Mouse (Mus musculus): ENCODE measurements around the gene Nkd1. TPM values are rescaled to one million over a fixed set of nuclear protein-coding genes. Genes with fewer than 3 reads are reported as not detected.

The Nkd1 gene
- polyA plus RNA-seq, 1 experiment from 2014 or later = 12.7 TPM

- DNase-seq (ENCODE audit: low spot score) (no peak), ATAC-seq (replicated peaks; ENCODE audit: low FRiP score) (no peak)
- Histone ChIP-seq H3K36me3 (ENCODE audit: control insufficient read depth, insufficient read depth, low read length) (no peaks in the 10 kb centered on the region), H3K4me1 (replicated peaks; ENCODE audit: control insufficient read depth, insufficient read depth, low read length) (no peaks in the 10 kb centered on the region), H3K9me3 (ENCODE audit: control insufficient read depth, low read length) (no peaks in the 10 kb centered on the region; the same call in 1 of the 2 replicates), H3K4me2 (no peak overlapping the region), H3K27ac (ENCODE audit: low read depth, low read length) (no peak overlapping the region), H3K9ac (ENCODE audit: low read depth, low read length) (no peak overlapping the region), H3K4me3 (ENCODE audit: low read depth, low read length) (no peak overlapping the region), H3K27me3 (replicated peaks; ENCODE audit: control insufficient read depth, insufficient read depth, low read length) (peaks cover 23% of the 10 kb centered on the region)
- WGBS = 13% methylated on average over 15 of the region's 15 CpGs
Measured at GRCm38 (mm10) chr8:88512094-88512794, 8.9 kb upstream of the Nkd1 start.

DNA sequence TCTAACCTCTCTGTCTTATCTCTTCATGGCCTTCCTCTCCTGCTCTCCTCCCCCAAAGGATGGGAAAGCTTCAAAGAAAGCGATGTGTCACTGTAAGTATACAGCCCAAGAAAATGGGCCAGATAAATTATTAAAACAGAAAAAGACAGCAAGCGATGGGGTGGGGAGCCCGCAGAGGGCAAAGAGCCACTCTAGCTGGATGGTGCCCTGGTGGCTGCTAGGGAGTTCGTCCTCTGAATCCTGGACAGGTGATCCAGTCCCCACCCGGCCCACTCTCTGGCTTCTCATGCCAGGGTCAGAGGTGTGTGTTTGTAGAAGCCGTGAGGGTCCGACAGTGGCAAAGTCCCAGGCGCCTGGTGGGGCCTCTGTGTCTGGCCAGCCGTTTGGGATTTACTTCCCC lies 3.1 kb upstream of the Nkd1 start:
- Histone ChIP-seq H3K4me2 (no peak overlapping the region), H3K4me3 (ENCODE audit: low read depth, low read length) (no peak overlapping the region), H3K9ac (ENCODE audit: low read depth, low read length) (no peak overlapping the region), H3K4me1 (replicated peaks; ENCODE audit: control insufficient read depth, insufficient read depth, low read length) (peaks cover 9% of the 10 kb centered on the region), H3K9me3 (ENCODE audit: control insufficient read depth, low read length) (no peaks in the 10 kb centered on the region; the same call in 1 of the 2 replicates), H3K27me3 (replicated peaks; ENCODE audit: control insufficient read depth, insufficient read depth, low read length) (peaks cover 47% of the 10 kb centered on the region), H3K36me3 (ENCODE audit: control insufficient read depth, insufficient read depth, low read length) (no peaks in the 10 kb centered on the region), H3K27ac (ENCODE audit: low read depth, low read length) (no peak overlapping the region)
- ATAC-seq (replicated peaks; ENCODE audit: low FRiP score) = no peak
- WGBS = 33% methylated on average over 9 of the region's 9 CpGs
- no peak for DNase-seq (ENCODE audit: low spot score)

DNA sequence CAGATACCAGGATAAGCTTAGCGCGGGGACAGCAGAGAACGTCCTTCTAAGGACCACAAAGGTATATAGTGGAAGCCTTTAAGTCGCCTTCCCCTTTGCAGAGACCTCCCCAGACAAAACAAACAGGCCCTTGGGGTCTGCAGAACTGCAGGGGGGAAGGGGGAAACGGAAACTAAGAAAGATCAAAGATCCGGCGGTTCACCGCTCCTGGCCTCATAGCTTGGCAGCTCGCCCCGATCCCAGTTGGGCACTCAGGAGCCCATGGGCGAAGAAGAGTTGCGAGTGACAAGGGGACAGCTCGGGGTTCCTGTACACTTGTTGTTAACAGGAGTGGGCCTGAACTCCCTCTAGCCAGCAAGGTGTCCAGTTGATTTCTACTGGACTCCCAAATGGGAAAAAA lies 773 bp upstream of the Nkd1 start:
- peaks cover 13% of the 10 kb centered on the region for H3K4me1 ChIP-seq (replicated peaks; ENCODE audit: control insufficient read depth, insufficient read depth, low read length)
- WGBS = 9% methylated on average over 13 of the region's 13 CpGs

GRCm38 (mm10) chr8:88521541-88522414 lies 624 bp downstream of the Nkd1 start:
- no peaks in the 10 kb centered on the region for H3K36me3 ChIP-seq (ENCODE audit: control insufficient read depth, insufficient read depth, low read length)
- peak overlapping the region; percentile 78 for H3K4me2 ChIP-seq
- H3K27ac ChIP-seq (ENCODE audit: low read depth, low read length) = 0 out of 2 replicates have a peak overlapping the region, but pooled peaks have one; percentile 8
- WGBS = 1% methylated on average over 41 of the region's 65 CpGs
- H3K4me3 ChIP-seq (ENCODE audit: low read depth, low read length) = peak overlapping the region; percentile 66
- H3K4me1 ChIP-seq (replicated peaks; ENCODE audit: control insufficient read depth, insufficient read depth, low read length) = peaks cover 13% of the 10 kb centered on the region
- peak; percentile 29 for ATAC-seq (replicated peaks; ENCODE audit: low FRiP score)
- peak overlapping the region; percentile 51 for H3K9ac ChIP-seq (ENCODE audit: low read depth, low read length)
- no peaks in the 10 kb centered on the region for H3K9me3 ChIP-seq (ENCODE audit: control insufficient read depth, low read length)
- DNase-seq (ENCODE audit: low spot score) = peak; percentile 58
- H3K27me3 ChIP-seq (replicated peaks; ENCODE audit: control insufficient read depth, insufficient read depth, low read length) = peaks cover 45% of the 10 kb centered on the region

More for the DNA sequence above, 773 bp upstream of the Nkd1 start:
- H3K27ac ChIP-seq (ENCODE audit: low read depth, low read length) = no peak overlapping the region
- no peaks in the 10 kb centered on the region for H3K9me3 ChIP-seq (ENCODE audit: control insufficient read depth, low read length)
- H3K36me3 ChIP-seq (ENCODE audit: control insufficient read depth, insufficient read depth, low read length) = no peaks in the 10 kb centered on the region
- no peak overlapping the region for H3K9ac ChIP-seq (ENCODE audit: low read depth, low read length)
- H3K4me3 ChIP-seq (ENCODE audit: low read depth, low read length) = peak overlapping the region; percentile 66; the same call in 1 of the 2 replicates
- peaks cover 48% of the 10 kb centered on the region for H3K27me3 ChIP-seq (replicated peaks; ENCODE audit: control insufficient read depth, insufficient read depth, low read length)
- no peak for ATAC-seq (replicated peaks; ENCODE audit: low FRiP score)
- H3K4me2 ChIP-seq = peak overlapping the region; percentile 78
- no peak for DNase-seq (ENCODE audit: low spot score)

DNA sequence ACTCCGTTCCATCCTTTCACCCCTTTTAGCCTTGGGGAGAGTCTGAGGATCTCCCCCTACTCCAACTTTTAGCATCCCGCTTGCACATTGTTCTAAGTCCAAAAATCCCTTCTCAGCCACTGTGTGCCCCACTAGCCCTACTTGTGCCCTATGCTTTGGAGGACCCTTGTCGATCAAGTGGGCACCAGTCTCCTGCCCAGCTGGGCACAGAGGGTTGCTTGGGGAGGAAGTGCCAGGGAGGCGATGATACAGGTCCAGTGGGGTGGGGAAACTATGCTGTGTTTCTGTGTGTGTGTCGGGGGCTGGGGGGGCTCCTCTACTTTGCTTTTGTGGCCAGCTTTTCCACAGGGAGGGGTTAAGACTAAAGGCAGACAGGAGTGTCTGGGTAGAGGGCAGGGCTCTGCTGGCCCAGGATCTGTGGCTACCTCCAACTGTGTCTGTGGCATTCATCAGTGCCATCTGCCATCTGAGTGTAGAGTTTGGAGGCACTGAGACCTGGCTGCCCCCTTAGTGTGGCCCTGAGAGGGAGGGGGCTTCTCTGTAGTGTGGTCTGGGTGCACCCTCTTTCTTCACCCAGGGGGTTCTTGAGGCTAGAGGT lies 1.4 kb downstream of the Nkd1 start:
- H3K4me1 ChIP-seq (replicated peaks; ENCODE audit: control insufficient read depth, insufficient read depth, low read length) = peaks cover 13% of the 10 kb centered on the region
- DNase-seq (ENCODE audit: low spot score) (no peak), ATAC-seq (replicated peaks; ENCODE audit: low FRiP score) (no peak)
- H3K9me3 ChIP-seq (ENCODE audit: control insufficient read depth, low read length) = no peaks in the 10 kb centered on the region
- no peak overlapping the region for H3K27ac ChIP-seq (ENCODE audit: low read depth, low read length)
- H3K27me3 ChIP-seq (replicated peaks; ENCODE audit: control insufficient read depth, insufficient read depth, low read length) = peaks cover 45% of the 10 kb centered on the region
- peak overlapping the region; percentile 66 for H3K4me3 ChIP-seq (ENCODE audit: low read depth, low read length)
- H3K9ac ChIP-seq (ENCODE audit: low read depth, low read length) = no peak overlapping the region
- WGBS = 41% methylated on average over 5 of the region's 5 CpGs
- H3K36me3 ChIP-seq (ENCODE audit: control insufficient read depth, insufficient read depth, low read length) = no peaks in the 10 kb centered on the region
- H3K4me2 ChIP-seq = peak overlapping the region; percentile 78

DNA sequence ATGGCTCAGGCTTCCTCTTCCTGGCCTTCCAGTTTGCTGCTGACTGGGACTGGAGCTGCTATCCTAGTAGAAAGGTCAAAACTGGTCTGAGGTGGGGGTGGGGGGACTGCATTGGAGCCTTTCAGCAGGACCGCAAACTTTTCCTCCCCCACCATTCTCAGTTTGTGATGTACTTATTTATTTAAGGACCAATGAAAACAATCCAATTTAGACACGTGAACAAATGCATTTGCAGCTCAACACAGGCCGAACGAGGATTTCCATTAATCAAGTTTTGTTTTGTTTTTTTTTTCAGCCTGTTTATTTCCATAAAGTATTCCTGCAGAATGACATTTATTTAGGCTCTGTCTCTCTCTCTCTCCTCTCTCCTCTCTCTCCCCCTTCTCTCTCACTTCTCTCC lies 2.5 kb downstream of the Nkd1 start:
- Histone ChIP-seq H3K27me3 (replicated peaks; ENCODE audit: control insufficient read depth, insufficient read depth, low read length) (peaks cover 45% of the 10 kb centered on the region), H3K27ac (ENCODE audit: low read depth, low read length) (no peak overlapping the region), H3K9ac (ENCODE audit: low read depth, low read length) (no peak overlapping the region), H3K9me3 (ENCODE audit: control insufficient read depth, low read length) (no peaks in the 10 kb centered on the region), H3K4me1 (replicated peaks; ENCODE audit: control insufficient read depth, insufficient read depth, low read length) (peaks cover 13% of the 10 kb centered on the region), H3K4me3 (ENCODE audit: low read depth, low read length) (no peak overlapping the region), H3K4me2 (no peak overlapping the region), H3K36me3 (ENCODE audit: control insufficient read depth, insufficient read depth, low read length) (no peaks in the 10 kb centered on the region)
- DNase-seq (ENCODE audit: low spot score) = no peak
- 31% methylated on average over 4 of the region's 4 CpGs for WGBS
- ATAC-seq (replicated peaks; ENCODE audit: low FRiP score) = no peak

DNA sequence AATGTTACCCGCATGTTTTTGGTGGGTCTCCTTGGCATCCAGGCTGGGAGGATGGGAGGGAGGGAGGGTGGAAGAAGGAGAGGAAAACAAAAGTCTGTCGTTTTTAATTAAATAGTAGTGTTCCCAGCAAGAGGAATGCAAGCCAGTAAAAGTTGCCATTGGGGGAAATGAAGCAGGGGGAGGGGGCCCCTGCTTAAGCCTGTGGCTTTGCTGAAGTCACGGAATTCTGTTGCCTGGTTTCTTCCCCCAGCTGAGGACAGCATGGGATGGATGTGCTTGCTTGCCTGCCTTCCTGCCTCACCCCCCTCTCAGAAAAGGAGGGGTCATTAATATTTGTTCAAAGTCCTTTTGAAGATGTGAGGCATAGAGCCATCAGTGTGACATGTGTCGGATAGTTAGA lies 3.0 kb downstream of the Nkd1 start:
- H3K27ac ChIP-seq (ENCODE audit: low read depth, low read length) = no peak overlapping the region
- ATAC-seq (replicated peaks; ENCODE audit: low FRiP score) = no peak
- WGBS = 31% methylated on average over 4 of the region's 4 CpGs
- DNase-seq (ENCODE audit: low spot score) = no peak
- H3K36me3 ChIP-seq (ENCODE audit: control insufficient read depth, insufficient read depth, low read length) = no peaks in the 10 kb centered on the region
- H3K27me3 ChIP-seq (replicated peaks; ENCODE audit: control insufficient read depth, insufficient read depth, low read length) = peaks cover 43% of the 10 kb centered on the region
- no peak overlapping the region for H3K4me2 ChIP-seq
- H3K4me3 ChIP-seq (ENCODE audit: low read depth, low read length) = no peak overlapping the region
- peaks cover 13% of the 10 kb centered on the region for H3K4me1 ChIP-seq (replicated peaks; ENCODE audit: control insufficient read depth, insufficient read depth, low read length)
- H3K9me3 ChIP-seq (ENCODE audit: control insufficient read depth, low read length) = no peaks in the 10 kb centered on the region
- no peak overlapping the region for H3K9ac ChIP-seq (ENCODE audit: low read depth, low read length)

DNA sequence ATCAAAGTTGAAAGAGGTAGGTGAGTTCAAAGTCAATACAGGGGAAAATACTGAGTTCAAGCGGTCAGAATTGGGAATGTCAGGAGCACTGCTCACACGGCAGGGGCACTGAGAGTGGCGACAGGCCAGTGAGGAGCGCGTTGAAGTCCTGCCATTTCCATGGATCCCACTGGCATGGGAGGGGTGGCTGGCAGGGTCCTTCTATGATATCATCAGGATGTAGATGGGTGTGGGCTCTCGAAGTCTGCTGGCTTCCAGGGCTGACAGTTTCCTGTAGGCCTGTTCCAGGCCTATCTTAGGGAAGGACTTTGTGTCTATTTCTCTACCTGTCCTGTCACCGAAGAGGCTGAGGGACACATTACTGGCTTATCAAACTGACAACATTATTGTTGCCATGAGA lies 3.7 kb downstream of the Nkd1 start:
- H3K27me3 ChIP-seq (replicated peaks; ENCODE audit: control insufficient read depth, insufficient read depth, low read length) = peaks cover 37% of the 10 kb centered on the region
- H3K4me1 ChIP-seq (replicated peaks; ENCODE audit: control insufficient read depth, insufficient read depth, low read length) = peaks cover 13% of the 10 kb centered on the region
- H3K9me3 ChIP-seq (ENCODE audit: control insufficient read depth, low read length) = no peaks in the 10 kb centered on the region
- H3K27ac ChIP-seq (ENCODE audit: low read depth, low read length) = no peak overlapping the region
- WGBS = 69% methylated on average over 7 of the region's 7 CpGs
- no peak for ATAC-seq (replicated peaks; ENCODE audit: low FRiP score)
- H3K4me2 ChIP-seq = no peak overlapping the region
- H3K4me3 ChIP-seq (ENCODE audit: low read depth, low read length) = no peak overlapping the region
- H3K36me3 ChIP-seq (ENCODE audit: control insufficient read depth, insufficient read depth, low read length) = no peaks in the 10 kb centered on the region
- no peak for DNase-seq (ENCODE audit: low spot score)
- H3K9ac ChIP-seq (ENCODE audit: low read depth, low read length) = no peak overlapping the region

All from liver, embryonic 11.5 days (tissue).